Mouse (Mus musculus) hindbrain, embryonic 14.5 days (tissue): ENCODE results near the gene Slco3a1. TPM values are rescaled to one million over a fixed set of nuclear protein-coding genes. Genes with fewer than 3 reads are reported as not detected.
"Not testable (repeated sequence)": the region's sequence is repeated elsewhere in the genome, so short reads cannot be mapped to it uniquely, and the experiment has no call there.

Source experiments
- ATAC-seq: fragments of 200-750 bp; cut with Nextera tagmentation; 2 replicates; pipeline ENCODE4 v1.8.0; 2017; ENCODE audit warnings: moderate number of reproducible peaks, mild to moderate bottlenecking, moderate TSS enrichment, moderate library complexity; ENCODE audit not compliant: low FRiP score
- DNase-seq: peaks from one replicate; pipeline ENCODE4 v3.0.0-alpha.2; 2015; ENCODE audit warnings: low spot score
- H3K27ac ChIP-seq: fragments of 300-500 bp; sonication (generic); 2 replicates; pipeline ENCODE4 v1.5.1; 2014; ENCODE audit warnings: mild to moderate bottlenecking, moderate library complexity
- H3K27me3 ChIP-seq: fragments of 300-500 bp; sonication (generic); 2 replicates; pipeline ENCODE4 v1.6.1; 2014; ENCODE audit warnings: mild to moderate bottlenecking, low read length, mixed read lengths; ENCODE audit not compliant: control insufficient read depth, insufficient read depth
- H3K36me3 ChIP-seq: fragments of 300-500 bp; sonication (generic); replicated peaks from 2 replicates; pipeline ENCODE4 v1.6.1; 2014; ENCODE audit not compliant: control insufficient read depth, insufficient read depth
- H3K4me1 ChIP-seq: fragments of 300-500 bp; sonication (generic); replicated peaks from 2 replicates; pipeline ENCODE4 v1.6.1; 2014; ENCODE audit warnings: antibody characterized with exemption, low read length, mixed read lengths; ENCODE audit not compliant: control insufficient read depth, insufficient read depth
- H3K4me2 ChIP-seq: fragments of 300-500 bp; sonication (generic); replicated peaks from 2 replicates; pipeline ENCODE4 v1.6.1; 2014; ENCODE audit warnings: mild to moderate bottlenecking, moderate library complexity
- H3K4me3 ChIP-seq: fragments of 300-500 bp; sonication (generic); replicated peaks from 2 replicates; pipeline ENCODE4 v1.5.1; 2014; ENCODE audit warnings: mild to moderate bottlenecking, low read length
- H3K9ac ChIP-seq: fragments of 300-500 bp; sonication (generic); 2 replicates; pipeline ENCODE4 v1.6.1; 2014
- H3K9me3 ChIP-seq: fragments of 300-500 bp; sonication (generic); 2 replicates; pipeline ENCODE4 v1.6.1; 2016; ENCODE audit warnings: low read length; ENCODE audit not compliant: control insufficient read depth
- whole genome bisulfite sequencing: fragments of 180-500 bp; shearing (Covaris S2); extraction: QIAGEN DNeasy Blood & Tissue Kit; methylation state at CpG from one replicate; pipeline ENCODE4 v1.1.7; 2014; 5-methylcytosine and 5-hydroxymethylcytosine counted together
- polyA plus RNA-seq: library from polyadenylated mRNA; unstranded; fragments of >200 nt; fragmentation: Nextera tagmentation; extraction: Ambion mirVana; gene quantifications from 2 replicates; pipeline ENCODE4 v1.2.1, GENCODE M21; 2014

The Slco3a1 gene
- polyA plus RNA-seq, 1 experiment from 2014 or later = 14.6 TPM

DNA sequence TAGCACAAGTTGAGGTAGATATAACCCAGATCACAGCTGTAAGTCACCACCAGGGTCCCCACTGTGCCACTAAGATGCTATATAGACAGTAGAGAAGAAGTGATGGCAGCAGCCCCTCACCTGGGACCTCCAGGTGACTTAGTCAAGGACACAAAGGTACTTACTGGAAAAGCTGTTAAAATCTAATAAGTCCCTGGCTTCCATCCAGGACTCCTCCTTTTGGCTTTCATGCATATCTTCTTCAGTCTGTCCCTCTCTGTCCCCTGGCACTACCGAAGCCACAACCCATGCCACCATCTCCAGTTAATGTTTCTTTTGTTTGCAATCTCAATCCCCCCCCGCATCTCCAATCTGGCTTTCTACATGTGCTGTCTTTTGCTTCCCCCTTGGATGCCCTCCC, 131.8 kb downstream of the Slco3a1 start:
- no peak overlapping the region for H3K27ac ChIP-seq
- H3K36me3 ChIP-seq = no peaks in the 10 kb centered on the region
- DNase-seq (no peak), ATAC-seq (no peak)
- no peaks in the 10 kb centered on the region for H3K9me3 ChIP-seq
- no peak overlapping the region for H3K4me3 ChIP-seq
- H3K4me1 ChIP-seq = peaks cover 25% of the 10 kb centered on the region
- no peak overlapping the region for H3K4me2 ChIP-seq
- H3K27me3 ChIP-seq = no peaks in the 10 kb centered on the region
- no peak overlapping the region for H3K9ac ChIP-seq
- WGBS = 93% methylated on average over 2 of the region's 2 CpGs

DNA sequence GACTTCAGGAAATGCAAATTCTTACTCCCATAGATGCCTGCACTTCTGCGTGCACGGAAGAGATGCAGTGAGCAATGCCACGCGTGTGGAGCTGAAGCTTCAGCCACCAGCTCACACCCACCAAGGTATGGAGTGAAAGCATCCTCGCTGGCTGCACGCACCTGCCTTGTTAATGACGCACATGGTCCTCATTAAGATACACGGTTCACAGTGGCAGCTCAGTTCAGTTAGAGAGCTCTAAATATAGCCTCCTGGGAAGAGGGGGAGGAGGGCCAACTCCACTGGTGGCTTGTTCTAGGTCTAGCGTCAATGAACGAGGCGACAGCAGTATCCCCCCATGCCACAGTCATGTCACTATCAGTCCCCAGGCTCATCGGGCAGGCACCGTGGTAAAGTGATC, 132.6 kb downstream of the Slco3a1 start:
- Histone ChIP-seq H3K4me3 (no peak overlapping the region), H3K4me2 (no peak overlapping the region), H3K9ac (no peak overlapping the region), H3K9me3 (no peaks in the 10 kb centered on the region), H3K27ac (no peak overlapping the region), H3K27me3 (no peaks in the 10 kb centered on the region), H3K36me3 (no peaks in the 10 kb centered on the region), H3K4me1 (peaks cover 25% of the 10 kb centered on the region)
- no peak for ATAC-seq
- WGBS = 68% methylated on average over 13 of the region's 13 CpGs
- DNase-seq = no peak

DNA sequence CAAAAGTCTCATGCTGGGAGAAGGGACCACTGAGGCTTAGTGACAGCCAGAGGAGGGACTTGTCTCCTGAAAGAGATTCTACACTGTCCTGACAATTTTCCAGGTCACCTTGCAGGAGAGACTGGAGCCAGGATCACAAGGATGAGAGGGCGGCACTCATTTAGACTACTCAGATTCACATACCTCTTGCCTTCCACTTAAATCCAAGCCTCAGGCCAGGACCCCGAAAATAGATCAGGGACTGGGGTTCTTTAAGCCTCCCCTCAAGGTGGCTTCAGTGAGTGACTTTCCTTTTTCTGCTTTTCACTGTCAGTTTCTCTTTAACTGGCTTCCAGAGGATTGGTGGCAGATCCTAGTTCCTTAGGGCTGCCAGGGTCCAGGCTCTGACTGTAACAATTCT, 133.0 kb downstream of the Slco3a1 start:
- DNase-seq (no peak), ATAC-seq (no peak)
- WGBS = 70% methylated on average over 2 of the region's 2 CpGs
- no peaks in the 10 kb centered on the region for H3K9me3 ChIP-seq
- H3K4me1 ChIP-seq = peaks cover 25% of the 10 kb centered on the region
- H3K27me3 ChIP-seq = no peaks in the 10 kb centered on the region
- no peaks in the 10 kb centered on the region for H3K36me3 ChIP-seq
- H3K27ac ChIP-seq = no peak overlapping the region
- H3K9ac ChIP-seq = no peak overlapping the region
- H3K4me3 ChIP-seq = no peak overlapping the region
- no peak overlapping the region for H3K4me2 ChIP-seq

DNA sequence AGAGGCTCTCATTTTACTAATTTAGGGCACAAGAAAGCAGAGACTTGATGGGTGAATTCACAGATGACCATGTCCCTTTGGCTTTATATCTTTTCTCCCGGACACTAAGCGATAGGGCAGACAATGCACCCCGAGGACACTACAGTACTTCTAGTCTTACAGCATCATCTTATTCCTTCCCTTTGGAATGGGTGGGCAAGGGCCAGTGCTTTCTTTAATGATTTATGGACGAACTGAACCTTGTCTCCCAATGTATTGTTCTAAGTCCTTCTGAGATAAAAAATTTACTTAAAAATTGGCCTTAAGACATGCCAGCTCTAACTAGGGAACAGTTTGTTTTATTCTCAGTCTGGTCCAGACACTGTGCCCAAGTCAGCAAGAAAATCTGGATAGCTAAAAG, 134.9 kb downstream of the Slco3a1 start:
- H3K36me3 ChIP-seq = no peaks in the 10 kb centered on the region
- H3K4me1 ChIP-seq = peaks cover 22% of the 10 kb centered on the region
- H3K4me2 ChIP-seq = no peak overlapping the region
- H3K9me3 ChIP-seq = no peaks in the 10 kb centered on the region
- no peak overlapping the region for H3K4me3 ChIP-seq
- ATAC-seq (no peak), DNase-seq (no peak)
- H3K27ac ChIP-seq = no peak overlapping the region
- 93% methylated on average over 4 of the region's 4 CpGs for WGBS
- no peaks in the 10 kb centered on the region for H3K27me3 ChIP-seq
- no peak overlapping the region for H3K9ac ChIP-seq

DNA sequence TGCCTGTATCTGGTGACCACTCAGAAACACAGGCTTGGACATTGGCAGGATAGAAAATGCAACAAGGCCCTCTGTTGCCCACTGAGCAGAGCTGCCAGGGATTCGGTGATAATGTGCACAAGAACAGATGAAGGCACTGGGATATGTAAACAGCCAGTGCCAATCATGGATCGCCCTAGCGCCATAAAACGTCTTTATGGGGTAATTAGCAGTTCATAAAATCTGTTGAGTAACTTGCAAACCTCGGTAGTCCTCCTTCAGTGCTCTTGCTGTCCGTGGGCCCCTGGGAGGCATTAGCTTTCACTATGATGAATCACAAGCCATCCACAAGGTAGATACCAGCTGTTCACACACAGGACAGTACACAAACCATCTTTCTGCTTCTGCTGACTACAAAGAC, 137.6 kb downstream of the Slco3a1 start:
- no peaks in the 10 kb centered on the region for H3K36me3 ChIP-seq
- no peak for DNase-seq
- 74% methylated on average over 6 of the region's 6 CpGs for WGBS
- no peak overlapping the region for H3K4me2 ChIP-seq
- no peak overlapping the region for H3K4me3 ChIP-seq
- no peaks in the 10 kb centered on the region for H3K27me3 ChIP-seq
- no peak overlapping the region for H3K27ac ChIP-seq
- ATAC-seq = no peak
- H3K9me3 ChIP-seq = no peaks in the 10 kb centered on the region
- no peak overlapping the region for H3K9ac ChIP-seq
- peaks cover 8% of the 10 kb centered on the region for H3K4me1 ChIP-seq

DNA sequence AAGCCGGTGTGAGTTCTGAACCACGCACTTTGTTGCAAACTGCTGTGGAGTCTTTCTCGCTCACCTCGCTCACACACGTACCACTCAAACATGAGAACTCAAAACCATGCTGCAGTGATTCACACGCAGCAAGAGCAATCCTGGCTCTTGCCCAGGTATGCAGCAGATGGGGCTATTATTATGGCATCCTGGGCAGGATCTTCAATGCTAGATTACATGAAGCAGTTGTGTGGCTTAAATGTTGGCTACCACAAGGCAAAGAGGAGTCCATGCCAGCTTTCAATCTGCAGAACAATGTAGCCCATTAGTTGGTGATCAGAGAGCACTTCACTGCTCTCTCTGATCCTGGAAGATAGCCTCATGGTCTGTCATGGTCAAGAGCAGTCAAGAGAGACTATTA, 139.3 kb downstream of the Slco3a1 start:
- no peaks in the 10 kb centered on the region for H3K27me3 ChIP-seq
- H3K27ac ChIP-seq = no peak overlapping the region
- ATAC-seq (no peak), DNase-seq (no peak)
- no peaks in the 10 kb centered on the region for H3K36me3 ChIP-seq
- no peaks in the 10 kb centered on the region for H3K9me3 ChIP-seq
- peaks cover 8% of the 10 kb centered on the region for H3K4me1 ChIP-seq
- H3K4me2 ChIP-seq = no peak overlapping the region
- 91% methylated on average over 6 of the region's 6 CpGs for WGBS
- H3K4me3 ChIP-seq = no peak overlapping the region
- H3K9ac ChIP-seq = no peak overlapping the region

DNA sequence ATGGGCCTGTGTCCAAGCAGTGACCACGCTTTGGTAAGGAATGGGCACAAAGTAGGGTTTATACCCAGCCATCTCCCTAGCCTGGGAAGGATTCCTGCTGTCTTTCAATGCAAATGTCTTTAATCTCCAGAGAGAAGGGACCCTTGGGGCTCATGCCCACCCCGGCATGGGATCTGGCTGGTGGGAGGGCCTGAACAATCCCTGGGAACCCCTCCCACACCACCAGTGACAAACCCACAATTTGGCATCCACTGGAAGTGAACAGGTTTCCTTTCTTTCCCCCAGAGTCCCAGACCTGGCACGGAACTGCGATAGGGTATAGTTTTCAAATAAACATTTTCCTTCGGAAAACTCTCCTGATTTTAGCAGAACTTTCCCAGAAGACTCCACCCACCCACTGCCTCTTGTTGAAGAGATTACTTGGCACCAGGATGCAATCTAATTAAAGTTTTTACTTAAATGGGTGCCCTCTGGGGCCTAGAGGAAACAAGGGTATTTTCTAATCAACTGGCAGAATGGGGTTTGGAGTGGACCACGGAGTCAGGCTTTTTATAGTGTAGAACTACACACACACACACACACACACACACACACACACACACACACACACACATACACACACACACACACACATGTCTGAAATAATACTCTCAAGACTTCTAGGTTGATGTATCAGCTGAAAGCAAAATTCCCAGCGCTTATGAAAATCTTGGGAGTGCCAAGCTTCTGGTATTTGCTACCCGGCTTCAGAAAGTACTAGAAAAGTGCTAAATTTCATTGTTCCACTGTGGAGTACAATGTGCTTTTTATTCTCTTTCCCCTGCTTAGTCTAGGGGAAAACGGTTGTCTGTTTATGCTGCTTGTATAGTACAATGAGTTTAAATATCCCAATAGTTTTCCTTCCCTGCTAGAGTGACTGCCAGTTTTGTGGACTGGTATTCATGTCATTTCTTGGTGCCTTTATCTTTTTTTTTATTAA, 140.6 kb downstream of the Slco3a1 start:
- peaks cover 8% of the 10 kb centered on the region for H3K4me1 ChIP-seq
- no peaks in the 10 kb centered on the region for H3K36me3 ChIP-seq
- no peak for DNase-seq
- no peaks in the 10 kb centered on the region for H3K27me3 ChIP-seq
- ATAC-seq = no peak
- H3K4me3 ChIP-seq = no peak overlapping the region
- H3K4me2 ChIP-seq = no peak overlapping the region
- no peak overlapping the region for H3K9ac ChIP-seq
- 61% methylated on average over 9 of the region's 9 CpGs for WGBS
- H3K27ac ChIP-seq = no peak overlapping the region
- no peaks in the 10 kb centered on the region for H3K9me3 ChIP-seq

DNA sequence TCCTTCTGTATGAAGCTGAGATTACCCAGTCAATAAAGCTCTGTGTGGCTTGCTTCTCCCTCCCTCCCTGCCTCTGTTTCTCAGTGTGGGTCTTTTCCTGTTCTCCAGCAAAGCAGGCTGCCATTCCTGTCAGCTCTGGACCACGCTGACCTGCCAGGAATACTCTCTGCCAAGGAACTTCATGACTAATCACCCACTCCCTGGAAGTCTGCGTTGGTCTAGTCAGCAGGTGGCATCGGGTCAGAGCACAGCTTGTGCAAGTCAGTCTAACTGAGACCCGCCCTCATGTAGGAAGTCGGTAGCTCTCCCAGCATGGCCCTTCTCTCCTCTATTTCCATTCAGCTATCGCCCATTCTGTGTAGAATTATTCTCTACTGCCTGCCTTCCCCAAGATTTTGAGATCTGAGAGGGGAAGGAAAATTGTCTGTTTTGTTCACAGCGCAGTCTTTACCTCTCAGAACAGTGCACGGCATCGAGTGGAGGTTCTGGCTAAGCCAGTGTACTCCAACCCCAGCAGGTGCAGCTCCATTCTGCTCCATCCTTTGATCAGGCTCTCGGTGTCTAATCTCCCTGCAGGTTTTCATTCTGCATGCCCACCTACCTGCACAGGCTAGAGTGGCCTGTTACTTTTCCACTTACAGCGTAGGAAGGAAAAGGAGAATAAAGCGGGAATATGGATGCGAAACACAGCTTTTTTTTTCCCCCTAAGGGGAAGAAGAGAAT, 145.8 kb downstream of the Slco3a1 start:
- ATAC-seq = no peak

DNA sequence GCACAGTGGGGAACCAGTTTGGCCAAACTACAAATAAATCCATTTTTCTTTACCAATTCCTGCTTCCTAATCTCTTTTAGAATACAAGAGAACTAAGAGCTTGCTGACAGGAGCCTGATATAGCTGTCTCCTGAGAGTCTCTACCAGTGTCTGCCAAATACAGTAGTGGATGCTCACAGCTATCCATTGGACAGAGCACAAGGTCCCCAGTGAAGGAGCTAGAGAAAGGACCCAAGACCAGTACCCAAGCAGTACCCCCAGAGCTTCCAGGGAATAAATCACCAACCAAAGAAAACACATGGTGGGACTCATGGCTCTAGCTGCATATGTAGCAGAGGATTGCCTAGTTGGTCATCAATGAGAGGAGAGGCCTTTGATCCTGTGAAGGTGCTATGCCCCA, 146.7 kb downstream of the Slco3a1 start:
- H3K4me2 ChIP-seq, DNase-seq, ATAC-seq: not testable (repeated sequence)

More for the DNA sequence above, 145.8 kb downstream of the Slco3a1 start:
- H3K4me1 ChIP-seq = peaks cover 10% of the 10 kb centered on the region
- no peaks in the 10 kb centered on the region for H3K36me3 ChIP-seq
- 61% methylated on average over 13 of the region's 13 CpGs for WGBS
- H3K9me3 ChIP-seq = no peaks in the 10 kb centered on the region
- DNase-seq = no peak
- no peak overlapping the region for H3K4me2 ChIP-seq
- no peak overlapping the region for H3K4me3 ChIP-seq
- no peak overlapping the region for H3K9ac ChIP-seq
- no peak overlapping the region for H3K27ac ChIP-seq
- H3K27me3 ChIP-seq = no peaks in the 10 kb centered on the region

More for the DNA sequence above, 146.7 kb downstream of the Slco3a1 start:
- H3K27ac ChIP-seq, H3K9ac ChIP-seq, H3K36me3 ChIP-seq, H3K4me1 ChIP-seq, H3K9me3 ChIP-seq, H3K27me3 ChIP-seq, H3K4me3 ChIP-seq: not testable (repeated sequence)
